Mouse (Mus musculus) T-helper 2 cell (primary cell): ENCODE measurements at regions not wholly inside any gene's neighbourhood (a gene's known extent, or its start where the extent isn't known, plus 50 kb on each side); places are given as distances from the start of the nearest gene placed in this dataset.

ENCODE experiments used
- in situ Hi-C: fragments of 300-600 bp; cut with MboI, MseI; formaldehyde crosslinking; loops from one replicate; pipeline ENCODE4 v1.15.1; 2025; ENCODE audit warnings: high pct_unique_total_duplicates

DNA sequence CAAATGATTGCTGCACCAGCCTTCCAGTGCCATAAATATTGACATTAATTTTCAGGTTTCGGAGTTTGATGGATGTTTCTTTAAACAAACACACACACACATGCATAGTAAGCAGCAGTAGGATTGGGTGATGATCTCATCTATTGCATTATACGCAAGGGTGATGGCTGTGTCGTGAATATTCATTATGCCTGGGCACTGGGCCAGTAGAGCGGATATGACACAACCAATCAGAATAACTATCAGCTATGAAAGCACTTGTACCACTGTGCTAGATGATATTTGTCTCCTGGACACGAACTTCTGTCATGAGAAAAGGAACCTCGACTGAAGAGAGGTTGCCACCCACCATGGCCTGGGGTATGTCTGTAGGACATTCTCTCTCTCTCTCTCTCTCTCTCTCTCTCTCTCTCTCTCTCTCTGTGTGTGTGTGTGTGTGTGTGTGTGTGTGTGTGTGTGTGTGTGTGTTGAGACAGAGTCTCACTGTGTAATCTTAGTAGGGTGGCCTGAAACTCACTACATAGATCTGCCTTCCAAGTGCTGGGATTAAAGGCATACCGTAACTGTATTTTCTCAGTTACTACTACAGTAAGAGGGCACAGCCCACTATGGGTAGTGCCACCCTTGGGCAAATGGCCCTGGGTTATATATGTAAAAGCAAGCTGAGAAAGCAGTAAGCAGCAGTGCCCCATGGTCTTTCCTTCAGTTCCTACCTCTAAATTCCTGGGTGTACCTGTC lies 94.7 kb upstream of the Nampt start:
- in situ Hi-C loops: no loop called here

DNA sequence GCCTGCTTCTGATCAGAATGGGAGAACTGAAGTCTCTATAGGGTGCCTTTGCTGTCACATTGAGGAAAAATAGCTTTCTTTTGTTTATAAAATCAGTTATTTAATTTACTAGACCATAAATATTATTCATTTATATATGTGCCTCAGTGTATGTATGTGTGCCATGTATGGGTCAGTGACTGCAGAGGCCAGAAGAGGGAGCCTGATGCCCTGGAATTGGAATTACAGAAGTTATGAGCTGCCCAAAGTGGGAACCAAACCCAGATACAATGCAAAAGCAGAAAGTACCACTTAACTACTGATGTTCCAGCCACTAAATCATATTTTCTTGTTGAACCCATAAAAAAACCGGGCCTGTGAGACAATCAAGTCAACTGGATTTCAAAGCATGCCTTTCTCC lies 91.8 kb upstream of the Nampt start:
- in situ Hi-C loops: no loop called here

DNA sequence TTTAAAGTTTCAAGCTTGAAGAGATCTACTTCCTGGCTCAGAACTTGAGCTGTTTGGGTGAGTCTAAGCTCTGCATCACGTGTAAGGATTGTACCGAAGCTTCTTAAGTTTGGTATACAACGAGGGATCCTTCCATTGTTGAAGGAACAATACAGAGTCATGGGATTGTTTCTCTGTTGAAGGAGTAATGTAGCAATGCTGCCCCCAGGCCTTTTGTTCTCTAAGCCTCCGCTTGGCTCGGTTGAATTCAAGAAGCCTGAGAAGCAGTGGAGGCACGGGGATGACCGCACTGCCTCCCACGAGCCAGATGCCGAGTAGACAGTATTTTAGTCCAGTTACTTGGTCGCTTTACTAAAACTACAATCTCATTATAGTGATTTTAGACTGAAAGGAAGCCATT lies 90.9 kb upstream of the Nampt start:
- in situ Hi-C loops: no loop called here

DNA sequence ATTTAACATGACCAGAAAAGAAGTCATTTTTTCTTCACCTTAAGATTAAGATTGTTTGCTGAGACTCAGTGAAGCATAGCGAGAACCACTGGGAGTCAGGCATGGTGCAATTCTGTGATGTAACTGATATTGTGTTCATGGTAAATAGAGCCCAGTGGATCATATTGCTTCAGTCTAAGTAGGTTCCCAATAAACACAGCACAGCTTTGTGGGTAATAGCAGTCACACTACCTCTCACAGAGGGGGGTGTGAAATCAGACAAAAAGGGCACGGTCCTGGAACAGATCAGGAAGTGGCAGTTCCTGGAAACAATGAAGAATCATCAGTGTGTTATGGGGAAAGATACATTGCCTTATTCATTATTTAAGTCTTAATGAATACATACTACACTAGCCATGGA lies 84.1 kb upstream of the Nampt start:
- in situ Hi-C loops: no loop called here

DNA sequence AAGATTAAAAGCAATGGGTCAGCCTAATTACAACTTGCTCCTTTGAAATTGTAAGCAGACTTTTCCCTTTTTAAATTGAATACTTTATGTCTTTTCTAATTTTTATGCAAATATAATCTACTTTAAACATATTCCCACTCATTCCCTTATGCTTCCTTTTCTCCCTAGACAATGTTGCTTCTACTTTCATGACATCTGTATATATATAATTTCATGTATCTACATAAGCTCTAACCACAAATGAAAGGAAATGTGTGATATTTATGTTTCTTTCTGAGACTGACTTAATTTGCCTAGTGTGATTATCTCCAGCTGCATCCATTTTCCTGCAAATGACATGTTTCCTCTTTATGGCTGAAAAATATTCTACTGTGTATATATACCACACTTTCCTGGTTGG lies 77.9 kb upstream of the Nampt start:
- in situ Hi-C loops: no loop called here

DNA sequence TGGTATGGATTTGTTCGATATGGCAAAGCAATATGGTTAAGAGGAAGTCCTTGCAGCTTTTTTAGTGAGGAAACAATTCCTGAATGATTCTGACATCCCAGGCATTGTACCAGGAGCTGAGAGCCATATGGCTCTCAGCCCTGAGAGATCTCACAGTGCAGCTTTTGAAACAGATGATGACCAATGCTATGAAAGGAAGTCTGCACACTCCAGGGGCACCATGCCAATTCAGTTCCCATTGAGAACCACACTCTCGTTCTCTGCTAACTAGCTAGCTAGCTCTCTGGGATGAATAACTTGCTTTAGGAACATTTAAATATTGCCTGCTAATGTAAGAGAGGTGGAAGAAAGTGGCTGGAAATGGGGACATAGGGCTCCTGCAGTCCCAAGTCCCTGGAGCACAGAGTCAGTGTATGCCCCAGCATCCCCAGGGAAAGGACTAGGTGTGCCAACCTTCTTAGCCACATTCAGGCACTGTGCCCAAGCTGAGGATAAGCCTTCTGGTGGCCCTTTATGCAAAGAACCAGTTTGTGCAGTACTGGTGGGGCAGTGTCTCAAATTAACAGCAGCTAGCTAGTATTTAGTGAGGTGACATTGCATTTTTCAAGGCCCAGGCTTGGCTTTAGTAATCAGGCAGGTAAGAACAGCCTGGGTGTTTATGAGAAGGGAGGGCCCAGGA lies 61.8 kb upstream of the Nampt start:
- in situ Hi-C loops: no loop called here

DNA sequence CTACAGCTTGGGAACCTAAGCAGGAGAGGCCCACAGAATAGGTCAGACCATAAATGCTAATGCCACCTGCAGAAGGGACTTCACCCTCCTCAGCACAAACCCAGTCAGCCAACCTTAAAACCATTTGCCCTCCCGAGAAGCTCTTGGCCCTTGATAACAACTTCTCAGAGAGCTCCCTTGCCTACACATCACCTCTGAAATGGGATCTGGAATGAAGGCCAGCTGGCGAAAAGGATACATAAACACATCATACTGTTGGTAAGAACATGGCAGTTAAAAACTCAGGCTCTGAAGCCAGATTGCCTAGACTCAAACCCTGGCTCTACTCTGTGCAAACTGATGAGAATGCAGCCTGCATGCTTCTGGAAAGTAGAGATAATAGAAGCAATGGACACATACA lies 61.2 kb upstream of the Nampt start:
- in situ Hi-C loops: no loop called here

DNA sequence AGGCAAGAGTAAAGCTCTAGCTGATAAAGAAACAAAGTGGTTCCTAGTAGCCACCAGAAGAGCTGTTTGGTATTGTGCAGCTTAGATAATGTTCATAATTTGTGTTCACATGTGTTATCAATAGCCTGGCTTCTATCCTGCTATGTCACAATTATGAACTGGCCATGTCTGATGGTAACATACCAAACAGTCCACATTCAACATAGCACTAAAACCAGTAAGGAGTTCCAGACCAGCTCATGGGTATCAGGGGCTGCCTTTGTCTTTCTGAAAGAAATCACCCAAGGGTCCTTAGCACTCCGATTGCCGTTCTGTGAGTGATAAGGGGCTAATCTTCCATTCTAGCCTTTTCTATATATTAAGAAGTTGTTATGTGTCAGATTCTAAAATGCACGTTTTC lies 58.7 kb upstream of the Nampt start:
- in situ Hi-C loops: no loop called here

DNA sequence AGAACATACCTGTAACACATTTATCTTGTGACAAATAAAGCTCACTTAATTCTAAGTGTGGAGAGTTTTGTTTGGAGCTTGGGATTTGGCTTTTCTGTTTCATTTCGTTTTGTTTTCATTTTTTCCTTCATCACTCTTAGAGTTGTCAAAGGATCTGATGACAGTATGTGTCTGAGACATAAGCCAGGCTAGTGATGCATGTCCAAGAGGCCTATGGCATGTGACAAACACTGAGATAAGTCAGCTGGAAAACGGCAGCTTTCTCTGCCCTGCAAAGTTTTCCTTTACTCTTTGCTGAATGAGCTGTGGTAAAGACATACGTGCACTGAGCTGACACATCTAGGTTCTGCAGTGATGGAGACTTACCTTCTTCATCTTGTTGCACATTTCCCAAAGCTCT lies 58.3 kb upstream of the Nampt start:
- in situ Hi-C loops: no loop called here

DNA sequence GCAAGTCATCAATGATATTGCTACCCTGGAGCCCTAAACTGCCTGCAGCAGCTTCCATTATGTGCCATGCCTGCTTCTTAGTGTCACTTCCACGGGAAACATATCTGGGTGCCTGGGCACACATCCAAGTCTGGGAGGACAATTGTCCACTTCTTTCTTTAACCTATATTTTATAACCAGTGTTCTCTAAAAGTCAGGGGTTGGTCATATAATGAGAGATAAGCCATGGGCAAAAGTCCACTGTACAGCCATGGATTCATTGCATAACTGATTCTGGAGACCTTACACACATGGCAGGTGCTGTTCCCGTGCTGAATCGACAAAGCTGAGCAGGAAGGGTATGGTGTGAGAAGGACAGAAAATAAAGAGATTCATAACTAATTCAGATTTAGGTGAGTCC lies 55.1 kb upstream of the Nampt start:
- in situ Hi-C loops: no loop called here

DNA sequence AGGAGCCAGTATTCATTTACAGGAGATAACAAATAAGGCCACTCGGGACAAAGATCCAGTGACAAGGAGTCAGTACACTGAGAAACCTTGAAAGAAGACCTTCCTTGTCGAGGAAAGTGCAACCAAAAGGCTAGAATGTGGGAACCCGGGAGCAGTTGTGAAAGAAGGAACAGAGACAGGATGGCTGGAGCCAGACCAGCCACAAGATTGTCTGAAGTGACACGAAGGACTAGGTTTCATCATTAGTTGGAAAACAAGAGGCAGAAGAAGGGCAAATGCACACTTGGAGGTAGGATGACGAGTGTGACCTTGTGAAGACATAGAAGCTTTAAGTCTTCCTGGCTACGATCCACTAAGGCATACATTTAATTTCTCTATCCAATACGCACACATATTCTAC lies 54.6 kb upstream of the Nampt start:
- in situ Hi-C loops: no loop called here

DNA sequence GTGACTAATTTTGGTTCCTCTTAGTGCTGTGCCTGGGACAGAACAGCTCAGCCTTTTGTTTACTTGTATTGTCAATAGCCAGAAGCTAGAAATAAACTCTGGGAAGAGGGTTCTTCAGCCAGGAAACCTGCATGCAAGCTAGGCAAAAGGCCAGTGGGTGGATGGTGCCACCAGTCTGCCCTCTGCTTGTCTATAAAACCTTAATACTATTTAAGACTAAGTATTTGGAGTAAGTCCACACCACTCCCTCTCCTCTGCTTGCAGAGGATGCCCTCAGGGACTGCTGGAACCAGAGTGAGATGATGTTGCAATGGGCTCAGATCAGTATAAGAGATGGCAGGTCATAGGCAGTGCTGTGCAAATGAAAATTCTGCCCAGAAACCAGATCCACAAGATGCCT lies 53.5 kb upstream of the Nampt start:
- in situ Hi-C loops: no loop called here

DNA sequence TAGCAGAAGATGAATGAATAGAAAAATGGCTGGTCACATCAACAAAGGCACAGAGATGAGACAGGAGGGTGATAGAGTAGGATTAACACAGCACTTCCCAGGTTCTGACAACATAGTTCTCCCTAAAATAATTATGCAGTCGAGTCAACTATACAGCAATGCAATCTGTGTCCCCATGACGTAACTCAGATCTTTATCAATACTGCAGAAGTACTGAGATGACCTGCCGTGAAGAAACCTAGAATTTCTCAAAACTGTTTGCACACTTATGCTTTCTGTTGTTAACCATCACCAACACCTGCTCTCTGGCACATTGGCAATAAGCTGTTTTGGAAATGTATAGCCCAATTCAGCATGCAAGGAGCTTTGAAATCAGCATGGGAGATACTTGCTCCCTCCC lies 52.8 kb upstream of the Nampt start:
- in situ Hi-C loops: no loop called here

DNA sequence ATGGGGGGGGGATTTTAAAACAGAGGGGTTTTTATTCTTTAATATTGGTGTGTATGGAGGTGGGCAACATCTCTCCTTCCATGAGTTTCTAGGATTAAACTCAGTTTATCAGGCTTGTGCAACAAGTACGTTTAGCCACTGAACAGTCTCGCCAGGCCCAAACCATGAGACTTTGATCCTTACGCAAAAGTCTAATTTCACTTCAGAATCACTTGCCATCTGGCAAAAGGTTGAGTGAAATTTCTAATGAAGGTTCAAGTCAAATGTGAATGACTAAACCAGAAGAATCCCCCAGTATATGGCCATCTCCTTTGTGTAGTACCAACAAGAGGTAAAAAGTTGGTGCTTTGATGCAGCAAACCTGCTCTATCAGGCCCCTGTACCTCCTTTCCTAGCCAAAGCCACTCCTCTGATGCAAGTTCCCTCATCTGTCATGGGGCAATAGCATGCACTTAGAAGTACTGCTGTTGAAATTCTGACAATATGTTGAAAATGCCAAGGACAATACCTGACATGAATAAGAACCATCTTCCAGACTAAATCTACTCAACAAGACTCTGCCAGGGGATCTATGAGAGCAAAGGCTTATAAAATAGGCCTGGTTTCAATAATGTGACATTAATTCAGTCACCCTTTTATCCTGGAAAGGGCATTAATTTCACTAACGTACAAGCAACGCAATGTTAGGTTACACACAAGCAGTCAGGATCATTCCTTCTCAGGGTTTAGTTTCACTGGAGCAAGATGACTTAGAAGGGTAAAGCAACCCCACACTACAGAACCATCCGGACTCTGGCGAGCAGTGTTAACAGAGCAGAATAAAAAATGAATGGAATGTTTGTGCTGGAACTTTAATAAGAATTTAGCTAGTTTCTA lies 51.9 kb upstream of the Nampt start:
- in situ Hi-C loops: no loop called here

DNA sequence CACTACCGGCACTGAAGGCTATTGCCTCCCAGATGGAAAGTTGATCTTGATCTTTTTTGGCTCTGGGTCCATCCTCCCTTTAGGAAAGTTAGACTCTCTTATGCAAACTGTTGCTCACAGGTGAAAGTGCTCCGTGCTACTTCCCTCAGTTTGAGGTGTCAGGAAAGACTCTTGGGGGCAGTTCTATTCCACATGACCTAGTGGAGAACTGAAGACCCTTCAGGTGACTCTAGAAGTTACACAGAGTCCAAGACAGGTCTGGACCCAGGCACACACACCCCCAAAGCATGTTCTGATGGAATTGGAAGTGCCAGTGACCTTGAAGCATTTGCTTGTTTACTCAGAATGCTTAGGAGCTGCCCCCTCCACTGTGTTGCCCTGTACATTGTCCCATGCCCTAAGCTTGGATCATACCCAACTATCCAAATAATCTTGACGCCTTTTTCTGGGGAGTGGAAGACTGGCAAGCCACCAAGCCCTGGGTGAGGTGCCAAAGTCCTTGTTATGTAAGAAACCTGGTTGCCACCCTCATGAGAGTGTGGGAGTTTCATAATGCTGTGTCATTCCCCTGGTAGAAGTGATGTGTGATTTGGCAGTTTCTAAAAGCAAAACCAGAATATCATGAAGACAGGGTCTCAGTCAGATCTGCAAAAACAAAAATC lies 51.1 kb upstream of the Nampt start:
- in situ Hi-C loops: no loop called here

DNA sequence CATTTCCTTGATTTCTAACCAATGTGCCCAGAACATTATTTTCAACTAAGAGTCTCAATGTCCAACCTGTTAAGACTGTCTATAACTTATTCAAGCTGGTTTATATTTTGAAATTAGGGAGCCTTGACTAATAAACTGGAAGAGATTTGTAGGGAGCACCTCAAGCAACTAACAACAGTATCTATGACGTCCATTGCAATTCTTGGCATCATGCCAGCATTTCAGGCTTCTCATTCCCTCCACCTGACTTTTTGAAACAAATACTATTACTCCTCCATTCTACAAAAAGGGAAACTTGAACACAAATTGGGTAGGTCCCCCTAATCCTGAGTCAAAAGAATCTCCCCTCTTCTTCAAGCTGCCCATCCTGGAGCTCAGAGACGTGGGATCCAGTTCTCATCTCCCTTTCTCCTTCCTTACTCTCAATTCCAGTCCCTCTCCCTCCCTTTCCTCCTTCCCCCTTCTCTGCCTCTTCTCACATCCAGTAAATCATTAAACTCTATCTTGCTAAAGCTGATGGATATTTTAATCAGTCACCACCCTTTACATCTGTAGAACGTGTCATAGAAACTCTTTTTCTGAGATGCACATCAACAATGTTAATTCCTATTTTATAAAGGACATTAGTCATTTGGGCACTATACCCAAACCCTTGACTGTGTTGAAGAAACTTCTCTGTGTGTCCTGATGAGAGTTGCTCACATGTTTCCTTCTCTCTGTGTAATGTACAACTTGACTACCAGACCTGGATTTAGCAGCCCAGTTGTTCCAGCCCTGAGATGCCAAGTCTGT lies 50.4 kb upstream of the Nampt start:
- in situ Hi-C loops: no loop called here
